Mouse (Mus musculus) urinary bladder, adult 2 months (tissue): ENCODE data around the gene Edf1. TPM values are rescaled to one million over a fixed set of nuclear protein-coding genes. Genes with fewer than 3 reads are reported as not detected.
"Not testable (repeated sequence)": the region's sequence is repeated elsewhere in the genome, so short reads cannot be mapped to it uniquely, and the experiment has no call there.

Experiments used
- DNase-seq: peaks from one replicate; pipeline ENCODE4 v3.0.0; 2022; ENCODE audit warnings: low spot score
- polyA plus RNA-seq: library from polyadenylated mRNA; depleted of rRNA; stranded (reverse); fragments of >200 nt; gene quantifications from 2 replicates; pipeline ENCODE4 v1.2.3, GENCODE M21; 2012; rRNA removed

Gene Edf1
- 222 and 224 TPM in 2 replicates for polyA plus RNA-seq

DNA sequence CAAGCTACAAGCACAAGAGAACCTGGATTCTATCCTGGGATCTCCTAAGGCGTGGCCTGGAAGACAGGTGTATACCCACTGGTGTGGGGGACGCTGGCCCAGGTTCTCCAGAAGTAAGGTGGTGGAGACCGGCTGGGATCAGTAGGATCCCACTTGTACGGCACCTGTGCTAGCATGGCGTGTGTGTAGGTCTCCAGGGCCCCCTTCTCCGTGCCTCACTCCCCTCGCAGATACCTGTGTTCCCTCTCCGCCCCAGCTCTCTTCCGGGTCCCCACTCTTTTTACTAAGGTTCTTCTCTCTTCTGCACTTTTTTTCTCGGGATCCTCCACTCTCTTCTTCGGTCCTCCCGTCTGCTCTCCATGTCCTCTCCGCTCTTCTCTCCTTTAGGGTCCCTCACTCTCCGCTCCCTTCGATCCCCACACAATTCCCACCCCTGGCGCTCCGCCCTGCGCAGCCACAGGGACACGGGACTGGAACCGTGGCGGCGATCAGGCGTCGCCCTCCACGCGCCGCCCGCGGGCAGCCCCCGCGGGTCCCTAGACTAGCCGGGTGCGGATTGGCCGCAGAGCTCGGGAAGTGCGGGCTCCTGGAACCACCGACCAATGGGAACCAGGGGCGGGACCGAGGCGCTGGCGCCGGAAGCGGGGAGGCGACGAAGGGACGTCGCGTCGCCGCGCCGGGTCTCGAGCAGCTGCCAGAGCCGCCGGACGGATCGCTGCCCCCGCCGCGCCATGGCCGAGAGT, at the start of gene Edf1:
Gene Edf1 (plus strand): TSS at position 627 of the 743 bp plus-strand sequence.
- DNase-seq, result peak; percentile 94

DNA sequence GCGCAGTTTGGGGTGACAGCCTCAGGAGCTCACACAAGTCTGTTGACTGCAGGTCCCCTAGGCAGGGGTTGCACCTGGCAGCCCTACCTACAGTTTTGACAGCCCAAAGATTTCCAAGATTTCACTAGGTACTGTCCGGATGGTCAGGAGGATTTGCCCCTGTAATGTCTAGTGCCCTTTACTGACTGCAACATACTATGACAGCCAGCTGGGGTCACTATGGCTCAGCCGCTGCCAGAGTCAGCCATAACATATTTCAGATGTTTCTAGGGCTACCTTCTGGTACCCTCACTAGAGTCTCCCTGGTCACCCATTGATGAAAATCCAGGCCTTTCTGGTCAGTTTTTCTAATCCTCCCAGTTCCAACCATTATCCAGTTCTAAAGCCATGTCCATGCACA, 47.7 kb upstream of the Edf1 start:
- DNase-seq, result no peak

DNA sequence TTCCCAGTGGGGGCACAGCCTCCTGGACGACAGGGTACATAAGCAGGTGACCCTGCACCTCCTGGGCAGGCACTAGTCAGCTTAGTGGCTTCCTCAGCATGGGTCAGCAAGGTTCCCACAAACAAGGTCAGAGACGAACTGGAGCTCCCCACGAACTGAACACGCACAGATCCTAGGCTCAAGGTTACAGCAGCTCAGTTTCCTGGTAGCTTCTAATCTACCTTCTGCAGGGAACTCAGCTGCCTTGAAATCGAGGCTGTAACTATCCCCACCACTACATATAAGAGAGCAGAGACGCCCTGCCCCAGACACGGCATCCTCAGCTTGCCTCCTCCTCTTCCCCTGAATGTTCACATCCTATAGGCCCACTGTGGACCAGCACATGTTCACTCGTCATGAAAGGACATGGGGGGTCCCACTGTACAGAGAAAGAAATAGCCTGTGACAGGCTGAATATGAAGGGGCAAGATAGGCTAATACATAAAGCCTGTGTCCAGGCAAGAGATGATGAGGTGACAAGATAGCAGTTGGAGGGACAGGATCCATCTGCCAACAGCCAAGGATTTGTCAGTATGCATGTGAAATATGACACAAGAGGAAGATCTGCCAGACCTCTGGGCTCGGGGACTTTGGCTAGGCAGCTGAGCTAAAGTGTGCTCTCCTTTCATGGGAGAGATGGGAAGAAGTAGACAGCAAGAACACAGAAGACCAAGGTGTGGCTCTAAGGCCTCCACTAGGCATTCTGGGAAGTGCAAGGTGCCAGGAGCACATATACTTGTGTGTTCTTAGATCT, 30.9 kb upstream of the Edf1 start:
- no peak for DNase-seq

- DNase-seq, result no peak
Observed at GRCm38 (mm10) chr2:25533707-25534106, 23.9 kb upstream of the Edf1 start.

GRCm38 (mm10) chr2:25534178-25534865, 23.3 kb upstream of the Edf1 start:
- no peak for DNase-seq

- DNase-seq, result no peak
Observed at GRCm38 (mm10) chr2:25534866-25535182, 22.8 kb upstream of the Edf1 start.

GRCm38 (mm10) chr2:25536531-25536930, 21.1 kb upstream of the Edf1 start:
- DNase-seq, result no peak

- DNase-seq, result no peak
Observed at GRCm38 (mm10) chr2:25540541-25540948, 17.1 kb upstream of the Edf1 start.

- DNase-seq, result no peak
Observed at GRCm38 (mm10) chr2:25541644-25542367, 15.8 kb upstream of the Edf1 start.

- DNase-seq, result no peak
Observed at GRCm38 (mm10) chr2:25545996-25546810, 11.4 kb upstream of the Edf1 start.

DNA sequence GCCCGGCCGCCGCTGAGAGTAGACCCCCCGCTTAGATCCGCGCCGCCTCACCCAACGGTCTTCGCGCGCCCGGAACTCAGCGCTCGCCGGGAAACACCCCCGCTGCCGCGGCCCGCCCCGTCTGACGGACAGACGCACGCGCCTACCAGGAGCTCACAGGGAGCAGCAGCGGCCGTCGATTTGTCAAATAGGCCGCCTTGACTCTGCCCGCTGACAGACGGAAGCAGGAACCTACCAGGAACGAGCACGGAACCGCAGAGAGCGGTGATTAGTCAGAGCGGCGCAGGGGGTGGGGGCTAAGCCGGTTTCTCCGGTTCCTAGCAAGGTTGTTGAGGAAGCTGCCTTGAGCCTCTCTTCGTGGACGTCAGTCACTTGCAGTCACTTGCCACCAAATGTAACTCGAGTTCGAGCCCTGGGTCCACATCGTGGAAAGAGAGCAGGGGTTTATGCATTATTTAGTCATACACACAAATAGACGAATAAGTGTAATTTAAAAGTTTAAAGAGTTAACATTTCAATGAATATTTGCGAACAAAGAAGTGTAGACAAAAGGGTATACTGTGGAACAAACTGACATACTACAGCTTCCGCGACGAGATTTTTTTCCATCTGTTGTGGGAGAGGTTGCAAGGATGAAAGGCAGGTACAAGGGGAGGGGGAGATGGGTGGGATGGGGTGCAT, 10.7 kb upstream of the Edf1 start, which contains the start of gene Traf2:
Gene Traf2 (minus strand): TSS at position 130 of the 681 bp plus-strand sequence.
- DNase-seq, result peak; percentile 97

DNA sequence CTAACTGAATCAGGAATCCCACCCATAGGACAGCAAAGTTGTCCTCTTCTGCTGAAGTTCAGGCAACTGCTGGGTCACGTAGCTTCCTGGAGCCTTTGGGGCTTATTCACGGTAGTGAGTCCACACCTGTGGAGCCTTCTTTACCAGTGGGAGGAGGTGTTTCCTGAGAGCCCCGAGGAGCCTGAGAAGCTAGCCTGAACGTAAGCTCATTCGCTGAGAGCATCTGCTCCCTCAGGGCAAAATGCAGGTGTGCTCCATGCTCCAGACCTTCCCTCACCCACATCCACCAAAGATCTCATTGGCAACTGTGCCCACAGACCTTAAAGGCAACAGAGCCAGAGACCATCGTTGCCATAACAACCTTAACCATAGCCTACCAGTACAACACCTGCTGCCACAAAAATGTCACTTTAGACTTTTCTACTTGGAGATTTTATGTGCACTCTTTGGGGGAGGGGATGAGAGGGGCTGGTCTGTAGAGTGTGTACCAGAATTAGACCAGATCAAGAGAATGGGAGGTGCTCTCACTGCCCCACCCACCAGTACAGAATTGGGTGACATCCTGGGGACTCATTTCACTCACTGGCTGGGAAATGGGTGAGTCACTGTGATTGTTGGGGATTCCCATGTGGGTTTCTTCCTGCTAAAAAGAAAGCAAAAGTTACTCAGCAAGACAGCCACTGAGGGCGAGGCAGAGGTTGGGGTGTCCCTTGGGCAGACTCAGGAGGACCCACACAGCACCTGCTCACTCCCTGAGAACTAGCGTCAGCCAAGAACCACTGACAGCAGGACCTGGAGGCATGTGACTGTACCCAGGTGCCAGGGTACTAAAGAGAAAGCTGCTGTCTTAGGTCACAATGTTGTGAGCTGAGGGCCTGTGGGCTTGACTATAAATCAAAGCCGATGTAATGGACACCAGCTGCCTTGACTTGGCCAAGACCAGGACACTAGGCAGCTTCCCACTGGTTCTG, 8.3 kb upstream of the Edf1 start:
- DNase-seq, result no peak

DNA sequence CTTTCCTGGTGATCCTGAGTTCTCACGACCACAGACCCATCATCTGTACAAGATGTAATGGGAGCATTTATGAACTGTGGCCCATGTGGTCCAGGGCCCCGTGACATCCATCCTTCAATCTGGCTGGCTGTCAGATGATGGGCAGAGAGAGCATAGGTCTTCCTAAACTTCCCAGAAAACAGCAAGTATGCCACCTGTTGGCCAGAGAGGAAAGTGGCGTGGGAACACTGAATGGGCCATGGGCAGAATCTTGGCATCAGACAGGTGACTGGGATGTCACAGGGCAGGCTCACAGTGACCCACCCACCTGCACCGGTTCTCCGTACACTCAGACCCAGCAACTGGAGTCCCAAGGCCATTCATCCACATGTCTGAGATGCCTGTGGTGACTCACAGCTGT, 6.5 kb upstream of the Edf1 start:
- no peak for DNase-seq

GRCm38 (mm10) chr2:25553171-25553786, 4.4 kb upstream of the Edf1 start:
- not testable (repeated sequence) for DNase-seq

GRCm38 (mm10) chr2:25555479-25555878, 2.2 kb upstream of the Edf1 start:
- not testable (repeated sequence) for DNase-seq

- DNase-seq, result no peak
Observed at GRCm38 (mm10) chr2:25556296-25556695, 1.4 kb upstream of the Edf1 start.

GRCm38 (mm10) chr2:25557964-25558360, 315 bp downstream of the Edf1 start:
- DNase-seq, result no peak

- no peak for DNase-seq
Observed at GRCm38 (mm10) chr2:25558774-25559173, 1.1 kb downstream of the Edf1 start.

DNA sequence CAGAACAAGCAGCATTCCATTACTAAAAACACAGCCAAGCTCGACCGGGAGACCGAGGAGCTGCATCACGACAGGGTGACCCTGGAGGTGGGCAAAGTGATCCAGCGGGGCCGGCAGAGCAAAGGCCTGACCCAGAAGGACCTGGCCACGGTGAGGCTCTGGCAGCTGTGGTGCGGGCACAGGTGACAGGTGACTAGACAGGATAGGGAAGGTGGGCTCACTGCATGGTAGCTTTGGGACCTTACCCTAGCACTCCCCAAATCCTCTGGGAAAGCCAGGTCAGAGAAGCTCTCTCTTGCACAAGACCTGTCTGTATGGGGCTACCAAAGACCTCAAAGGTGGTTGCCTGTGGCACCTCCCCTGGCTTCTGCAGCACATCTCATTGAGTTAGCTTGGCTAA, 2.9 kb downstream of the Edf1 start:
- DNase-seq, result no peak
